Mouse (Mus musculus): ENCODE measurements around the gene Maml2.

Gene Maml2

DNA sequence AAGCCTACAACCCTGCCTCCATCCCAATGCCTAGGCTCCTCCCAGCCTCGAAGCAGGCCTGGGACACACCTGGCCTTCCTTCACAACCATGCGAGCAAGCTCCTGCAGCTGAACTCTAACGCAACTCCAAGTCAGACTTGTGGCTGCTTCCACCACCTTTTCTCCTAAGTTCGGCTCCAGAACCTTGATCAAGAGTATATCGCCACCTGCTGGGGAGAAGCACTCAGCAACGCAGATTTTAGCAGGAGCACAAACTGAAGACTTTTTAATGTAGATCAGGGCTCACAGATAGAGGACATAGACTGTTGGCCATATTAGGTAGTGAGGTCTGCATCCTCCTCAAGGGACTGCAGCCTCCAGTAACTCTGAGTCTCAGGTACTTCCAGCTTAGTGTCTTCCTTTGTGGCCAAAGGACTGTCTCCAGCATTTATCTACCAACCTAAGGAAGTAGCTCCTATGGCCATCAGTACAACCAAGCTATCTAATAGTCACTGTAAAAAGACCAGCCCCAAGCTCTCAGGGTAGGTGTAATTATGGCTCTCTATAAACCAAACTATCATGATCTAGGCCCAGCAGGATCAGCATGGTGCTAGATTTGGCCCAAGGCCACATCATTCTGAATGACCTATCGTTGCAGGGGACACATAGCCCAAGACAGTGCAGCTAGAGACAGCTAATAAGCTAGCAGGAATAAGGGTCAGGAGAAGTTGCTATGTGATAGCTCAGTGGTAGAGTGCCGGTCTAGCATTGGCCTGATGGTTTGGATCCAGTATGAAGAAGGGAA, 418.8 kb downstream of the Maml2 start:
- peak; percentile 36 to 71 for DNase-seq (ENCODE audit: low spot score in 2 of 2)

DNA sequence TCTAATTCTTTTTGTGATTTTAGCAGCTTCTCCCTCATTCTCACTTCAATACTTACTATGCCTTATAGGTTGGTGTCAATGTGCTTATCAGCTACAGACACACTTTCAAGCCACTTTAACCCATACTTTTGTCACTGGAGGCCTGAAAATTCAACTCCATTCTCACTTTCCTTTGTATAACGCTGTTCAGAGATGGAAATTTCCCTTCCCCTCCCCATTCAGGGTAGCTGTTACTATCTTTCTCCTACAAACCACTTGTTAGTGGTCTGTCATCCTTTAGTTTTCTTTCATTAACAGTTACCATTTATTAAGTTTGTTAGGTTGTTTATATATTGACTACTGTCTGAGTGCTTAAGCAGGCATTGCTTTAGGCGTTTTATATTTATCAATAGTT, 450.6 kb downstream of the Maml2 start, which contains the start of gene Mtmr2:
Gene Mtmr2, plus strand, starts transcription at position 7 of the 394 bp plus-strand sequence.
- DNase-seq (ENCODE audit: low spot score in 2 of 2), result no peak

DNA sequence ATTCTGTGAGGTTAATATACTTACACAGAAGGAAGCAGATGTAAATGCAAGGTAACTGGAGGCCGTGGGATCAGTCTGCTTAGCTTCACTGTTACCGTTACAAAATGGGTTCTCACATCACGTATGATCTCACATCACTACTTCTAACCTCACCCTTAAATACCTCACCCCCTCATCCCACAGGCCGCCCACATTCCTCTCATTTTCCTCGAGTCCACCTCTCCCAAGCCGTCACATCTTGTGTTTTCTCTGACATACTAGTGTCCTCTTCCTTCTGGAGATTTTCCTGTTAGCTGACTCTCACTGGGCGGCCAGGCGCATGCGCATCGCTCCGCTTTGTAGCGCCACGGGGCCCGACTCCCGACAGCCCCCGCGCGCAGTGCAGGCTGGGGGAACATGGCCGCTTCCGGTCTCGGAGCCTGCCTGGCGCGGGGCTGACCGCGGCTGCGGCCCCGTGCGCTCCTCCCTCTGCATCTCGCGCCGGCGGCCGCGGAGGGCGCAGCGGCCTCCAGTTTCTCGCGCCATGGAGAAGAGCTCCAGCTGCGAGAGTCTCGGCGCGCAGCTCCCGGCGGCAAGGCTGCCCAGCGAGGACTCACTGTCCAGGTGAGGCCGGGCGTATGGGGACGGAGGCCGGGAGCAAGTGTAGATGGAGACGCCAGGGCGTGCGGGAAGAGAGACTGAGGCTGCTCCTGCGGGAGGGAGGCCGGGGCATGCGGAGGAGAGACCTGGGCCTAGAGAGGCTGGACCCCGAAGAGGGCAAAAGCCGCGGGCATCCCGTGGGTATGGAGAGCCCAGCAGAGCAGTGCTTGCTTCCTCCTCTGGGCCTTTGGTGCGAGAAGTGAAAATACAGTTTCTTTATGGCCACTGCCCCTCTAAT, 451.3 kb downstream of the Maml2 start:
- DNase-seq (ENCODE audit: low spot score in 2 of 2), result peak; percentile 95 to 96

DNA sequence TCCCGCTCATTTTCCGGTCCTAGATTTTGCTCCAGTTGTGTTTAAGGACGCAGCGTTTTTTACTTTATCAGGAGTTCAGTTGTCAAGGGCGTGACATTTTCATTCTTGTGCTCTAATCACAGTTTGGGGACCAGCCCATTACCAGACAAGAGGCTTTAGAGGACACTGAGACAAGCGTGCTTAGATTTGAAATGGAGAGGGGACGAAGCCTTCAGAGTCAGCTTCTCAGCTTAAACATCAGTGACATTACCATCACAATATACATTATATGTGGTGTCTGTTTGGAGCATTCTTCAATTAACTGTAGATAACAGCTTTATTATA, 451.9 kb downstream of the Maml2 start:
- no peak for DNase-seq (ENCODE audit: low spot score in 2 of 2)

DNA sequence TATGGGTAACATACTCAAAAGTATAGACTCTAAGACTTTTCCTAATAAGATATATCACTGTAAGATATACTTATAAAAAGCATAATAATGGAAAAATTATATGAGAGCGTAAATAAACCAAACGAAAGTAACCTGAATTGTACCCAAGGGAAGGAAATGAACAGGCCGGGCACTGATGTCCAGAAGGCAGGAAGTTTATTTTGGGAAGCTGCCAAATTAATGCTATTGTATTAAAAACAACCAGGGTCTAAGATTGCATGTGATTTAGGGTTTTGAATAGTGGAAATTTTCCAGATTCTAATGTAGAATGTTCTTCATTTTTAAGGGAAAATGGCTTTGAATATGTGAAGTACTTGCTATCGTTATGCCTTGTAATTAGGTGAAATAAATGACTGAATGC, 454.8 kb downstream of the Maml2 start:
- DNase-seq (ENCODE audit: low spot score in 2 of 2), result peak; percentile 33 to 52
